Mouse (Mus musculus) hindbrain, embryonic 12.5 days (tissue): ENCODE data around the gene Hist1h3f. TPM values are rescaled to one million over a fixed set of nuclear protein-coding genes. Genes with fewer than 3 reads are reported as not detected.
"Not testable (repeated sequence)": the region's sequence is repeated elsewhere in the genome, so short reads cannot be mapped to it uniquely, and the experiment has no call there.

Experiments
- ATAC-seq: fragments of 200-750 bp; cut with Nextera tagmentation; 2 replicates; pipeline ENCODE4 v1.8.0; 2017; ENCODE audit warnings: moderate TSS enrichment; ENCODE audit not compliant: low FRiP score
- H3K27ac ChIP-seq: fragments of 300-500 bp; sonication (generic); 2 replicates; pipeline ENCODE4 v1.5.1; 2016; ENCODE audit warnings: mild to moderate bottlenecking
- H3K27me3 ChIP-seq: fragments of 300-500 bp; sonication (generic); 2 replicates; pipeline ENCODE4 v1.6.1; 2016; ENCODE audit warnings: mild to moderate bottlenecking
- H3K36me3 ChIP-seq: fragments of 300-500 bp; sonication (generic); 2 replicates; pipeline ENCODE4 v1.6.1; 2016; ENCODE audit warnings: mild to moderate bottlenecking
- H3K4me1 ChIP-seq: fragments of 300-500 bp; sonication (generic); 2 replicates; pipeline ENCODE4 v1.6.1; 2016
- H3K4me2 ChIP-seq: fragments of 300-500 bp; sonication (generic); replicated peaks from 2 replicates; pipeline ENCODE4 v1.6.1; 2016; ENCODE audit warnings: mild to moderate bottlenecking
- H3K4me3 ChIP-seq: fragments of 300-500 bp; sonication (generic); 2 replicates; pipeline ENCODE4 v1.5.1; 2016; ENCODE audit warnings: mild to moderate bottlenecking
- H3K9ac ChIP-seq: fragments of 300-500 bp; sonication (generic); 2 replicates; pipeline ENCODE4 v1.6.1; 2016; ENCODE audit warnings: mild to moderate bottlenecking, moderate library complexity
- H3K9me3 ChIP-seq: fragments of 300-500 bp; sonication (generic); replicated peaks from 2 replicates; pipeline ENCODE4 v1.6.1; 2016; ENCODE audit warnings: mild to moderate bottlenecking
- WGBS: fragments of 180-500 bp; shearing (Covaris S2); methylation state at CpG from one replicate; pipeline ENCODE4 v1.1.7; 2016; 5-methylcytosine and 5-hydroxymethylcytosine counted together
- polyA plus RNA-seq: library from polyadenylated mRNA; unstranded; fragments of >200 nt; fragmentation: Nextera tagmentation; extraction: Ambion mirVana; gene quantifications from 2 replicates; pipeline ENCODE4 v1.2.1, GENCODE M21; 2016

Gene Hist1h3f
- polyA plus RNA-seq, 1 experiment from 2014 or later = 1.4 TPM

DNA sequence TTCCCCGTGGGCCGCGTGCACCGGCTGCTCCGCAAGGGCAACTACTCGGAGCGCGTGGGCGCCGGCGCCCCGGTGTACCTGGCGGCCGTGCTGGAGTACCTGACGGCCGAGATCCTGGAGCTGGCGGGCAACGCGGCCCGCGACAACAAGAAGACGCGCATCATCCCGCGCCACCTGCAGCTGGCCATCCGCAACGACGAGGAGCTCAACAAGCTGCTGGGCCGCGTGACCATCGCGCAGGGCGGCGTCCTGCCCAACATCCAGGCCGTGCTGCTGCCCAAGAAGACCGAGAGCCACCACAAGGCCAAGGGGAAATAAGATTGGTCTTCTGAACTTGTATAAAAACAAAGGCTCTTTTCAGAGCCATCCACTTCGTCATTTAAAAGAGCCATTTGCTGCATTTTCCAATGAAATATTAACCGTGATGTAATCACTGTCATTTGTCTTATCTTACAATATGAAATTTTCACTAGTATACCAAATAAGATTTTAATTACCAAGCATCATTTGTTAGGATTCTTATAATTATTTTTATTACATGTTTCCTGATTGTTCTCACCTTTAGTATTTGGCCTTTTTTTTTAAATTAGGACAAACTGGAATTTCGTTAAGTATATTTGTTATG lies 30.8 kb downstream of the Hist1h3f start:
- peak; percentile 8 for ATAC-seq
- peak overlapping the region; percentile 87 for H3K27ac ChIP-seq

DNA sequence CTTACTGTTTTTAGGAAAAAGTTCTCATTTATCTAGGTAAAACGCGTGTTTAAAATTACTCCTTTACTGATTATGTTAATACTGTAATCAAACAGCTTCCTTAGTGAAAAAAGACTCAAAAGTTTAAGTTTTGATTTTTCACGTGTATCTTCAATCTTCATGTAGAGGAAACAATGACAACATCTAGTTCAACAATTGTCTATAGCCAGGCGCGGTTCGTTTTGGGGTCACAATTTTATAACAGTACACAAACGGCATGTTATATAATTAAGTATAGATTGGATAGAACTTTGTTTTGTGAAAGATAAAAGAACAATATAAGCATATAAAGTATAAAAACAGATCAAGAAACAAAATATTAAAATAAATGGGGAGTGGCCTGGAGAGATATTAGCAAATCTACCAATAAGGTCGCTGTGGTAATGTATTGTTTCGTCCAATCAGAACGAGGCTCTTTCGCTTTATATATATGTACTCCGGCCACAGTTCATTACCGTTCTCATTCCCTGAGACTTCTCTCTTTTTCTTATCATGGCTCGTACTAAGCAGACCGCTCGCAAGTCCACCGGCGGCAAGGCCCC lies 31.5 kb downstream of the Hist1h3f start, which contains the start of gene Hist1h3d:
TSS of gene Hist1h3d (plus strand) at position 493 of the 581 bp plus-strand sequence.
- Histone ChIP-seq H3K9me3 (no peaks in the 10 kb centered on the region), H3K4me2 (peak within 1 kb of the TSS; percentile 73), H3K36me3 (no peaks in the 10 kb centered on the region), H3K27ac (peak within 1 kb of the TSS; percentile 87), H3K27me3 (no peaks in the 10 kb centered on the region), H3K4me3 (peak within 1 kb of the TSS; percentile 44), H3K4me1 (peaks cover 29% of the 10 kb centered on the region), H3K9ac (peak within 1 kb of the TSS; percentile 63)
- ATAC-seq = peak; percentile 60
- WGBS = under 1% methylated on average over 18 of the region's 18 CpGs

More for the DNA sequence above, 30.8 kb downstream of the Hist1h3f start:
- not testable (repeated sequence) for H3K9ac ChIP-seq, H3K36me3 ChIP-seq, H3K27me3 ChIP-seq, H3K9me3 ChIP-seq
- Histone ChIP-seq H3K4me3 (peak overlapping the region; percentile 25), H3K4me1 (peaks cover 34% of the 10 kb centered on the region), H3K4me2 (peak overlapping the region; percentile 81)
- 0% methylated on average over 12 of the region's 39 CpGs for WGBS

DNA sequence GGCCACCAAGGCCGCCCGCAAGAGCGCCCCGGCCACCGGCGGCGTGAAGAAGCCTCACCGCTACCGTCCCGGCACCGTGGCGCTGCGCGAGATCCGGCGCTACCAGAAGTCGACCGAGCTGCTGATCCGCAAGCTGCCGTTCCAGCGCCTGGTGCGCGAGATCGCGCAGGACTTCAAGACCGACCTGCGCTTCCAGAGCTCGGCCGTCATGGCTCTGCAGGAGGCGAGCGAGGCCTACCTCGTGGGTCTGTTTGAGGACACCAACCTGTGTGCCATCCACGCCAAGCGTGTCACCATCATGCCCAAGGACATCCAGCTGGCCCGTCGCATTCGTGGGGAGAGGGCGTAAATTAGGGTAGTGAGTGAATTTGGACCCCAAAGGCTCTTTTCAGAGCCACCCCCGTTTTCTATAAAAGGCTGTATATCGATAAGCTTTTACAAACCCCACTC lies 32.0 kb downstream of the Hist1h3f start:
- H3K4me2 ChIP-seq = peak overlapping the region; percentile 73
- peaks cover 29% of the 10 kb centered on the region for H3K4me1 ChIP-seq
- H3K9me3 ChIP-seq, H3K27me3 ChIP-seq, H3K36me3 ChIP-seq, ATAC-seq: not testable (repeated sequence)
- H3K4me3 ChIP-seq = peak overlapping the region; percentile 44
- H3K27ac ChIP-seq = peak overlapping the region; percentile 83
- peak overlapping the region; percentile 63 for H3K9ac ChIP-seq
- 2% methylated on average over 11 of the region's 40 CpGs for WGBS

GRCm38 (mm10) chr13:23576351-23576881 lies 32.6 kb downstream of the Hist1h3f start:
- Histone ChIP-seq H3K27ac (peak overlapping the region; percentile 83), H3K4me2 (peak overlapping the region; percentile 73), H3K36me3 (no peaks in the 10 kb centered on the region), H3K4me3 (peak overlapping the region; percentile 44), H3K9ac (peak overlapping the region; percentile 63), H3K4me1 (peaks cover 29% of the 10 kb centered on the region), H3K27me3 (no peaks in the 10 kb centered on the region), H3K9me3 (no peaks in the 10 kb centered on the region)
- ATAC-seq = no peak
- 4% methylated on average over 7 of the region's 7 CpGs for WGBS

- peaks cover 32% of the 10 kb centered on the region for H3K4me1 ChIP-seq
- peak overlapping the region; percentile 63 for H3K9ac ChIP-seq
- H3K36me3 ChIP-seq = no peaks in the 10 kb centered on the region
- peak overlapping the region; percentile 83 for H3K27ac ChIP-seq
- H3K9me3 ChIP-seq = no peaks in the 10 kb centered on the region
- peak overlapping the region; percentile 44; the same call in 1 of the 2 replicates for H3K4me3 ChIP-seq
- H3K4me2 ChIP-seq = peak overlapping the region; percentile 73
- WGBS = 51% methylated on average over 6 of the region's 6 CpGs
- ATAC-seq = no peak
- H3K27me3 ChIP-seq = no peaks in the 10 kb centered on the region
These were observed 33.2 kb downstream of the Hist1h3f start for GRCm38 (mm10) chr13:23576906-23577639.

- Histone ChIP-seq H3K27me3 (no peaks in the 10 kb centered on the region), H3K4me1 (peaks cover 31% of the 10 kb centered on the region), H3K9me3 (no peaks in the 10 kb centered on the region), H3K27ac (no peak overlapping the region), H3K9ac (no peak overlapping the region), H3K4me3 (no peak overlapping the region), H3K4me2 (no peak overlapping the region), H3K36me3 (no peaks in the 10 kb centered on the region)
- ATAC-seq = no peak
- WGBS = 93% methylated on average over 1 of the region's 1 CpGs
These were observed 34.0 kb downstream of the Hist1h3f start for GRCm38 (mm10) chr13:23577835-23578234.

DNA sequence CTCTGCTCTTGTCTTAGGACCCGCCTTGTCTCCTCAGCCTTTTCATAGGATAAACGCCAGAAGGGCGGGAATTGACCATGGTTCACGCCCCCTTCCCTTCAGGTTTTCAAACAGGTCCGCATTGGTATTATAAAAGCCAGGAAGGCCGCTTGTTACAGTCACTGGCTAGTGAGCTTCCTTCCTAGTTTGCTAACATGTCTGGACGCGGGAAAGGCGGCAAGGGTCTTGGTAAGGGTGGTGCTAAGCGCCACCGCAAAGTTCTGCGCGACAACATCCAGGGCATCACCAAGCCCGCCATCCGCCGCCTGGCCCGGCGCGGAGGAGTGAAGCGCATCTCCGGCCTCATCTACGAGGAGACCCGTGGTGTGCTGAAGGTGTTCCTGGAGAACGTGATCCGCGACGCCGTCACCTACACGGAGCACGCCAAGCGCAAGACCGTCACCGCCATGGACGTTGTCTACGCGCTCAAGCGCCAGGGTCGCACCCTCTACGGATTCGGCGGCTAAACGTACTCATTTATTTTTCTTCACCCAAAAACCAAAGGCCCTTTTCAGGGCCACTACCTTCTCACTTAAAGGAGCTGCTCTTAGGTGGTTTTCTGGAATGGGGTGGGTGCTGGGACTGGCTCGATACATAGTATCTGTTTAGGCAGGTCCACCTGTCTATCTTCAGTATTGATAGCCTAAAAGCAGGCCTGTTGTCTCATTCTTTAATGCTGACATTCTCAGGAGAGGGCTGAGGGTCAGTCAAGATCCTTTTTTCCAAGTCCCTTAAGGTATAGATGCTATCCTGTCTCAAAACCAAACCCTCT lies 37.8 kb downstream of the Hist1h3f start, which contains the start of gene Hist1h4d:
TSS of gene Hist1h4d (plus strand) at position 191 of the 811 bp plus-strand sequence.
- under 1% methylated on average over 43 of the region's 43 CpGs for WGBS
- ATAC-seq = peak; percentile 88
- Histone ChIP-seq H3K9me3 (no peaks in the 10 kb centered on the region), H3K4me3 (peak within 1 kb of the TSS; percentile 51), H3K36me3 (no peaks in the 10 kb centered on the region), H3K4me2 (peak within 1 kb of the TSS; percentile 87), H3K27me3 (no peaks in the 10 kb centered on the region), H3K4me1 (peaks cover 30% of the 10 kb centered on the region), H3K9ac (peak within 1 kb of the TSS; percentile 68), H3K27ac (peak within 1 kb of the TSS; percentile 84)

DNA sequence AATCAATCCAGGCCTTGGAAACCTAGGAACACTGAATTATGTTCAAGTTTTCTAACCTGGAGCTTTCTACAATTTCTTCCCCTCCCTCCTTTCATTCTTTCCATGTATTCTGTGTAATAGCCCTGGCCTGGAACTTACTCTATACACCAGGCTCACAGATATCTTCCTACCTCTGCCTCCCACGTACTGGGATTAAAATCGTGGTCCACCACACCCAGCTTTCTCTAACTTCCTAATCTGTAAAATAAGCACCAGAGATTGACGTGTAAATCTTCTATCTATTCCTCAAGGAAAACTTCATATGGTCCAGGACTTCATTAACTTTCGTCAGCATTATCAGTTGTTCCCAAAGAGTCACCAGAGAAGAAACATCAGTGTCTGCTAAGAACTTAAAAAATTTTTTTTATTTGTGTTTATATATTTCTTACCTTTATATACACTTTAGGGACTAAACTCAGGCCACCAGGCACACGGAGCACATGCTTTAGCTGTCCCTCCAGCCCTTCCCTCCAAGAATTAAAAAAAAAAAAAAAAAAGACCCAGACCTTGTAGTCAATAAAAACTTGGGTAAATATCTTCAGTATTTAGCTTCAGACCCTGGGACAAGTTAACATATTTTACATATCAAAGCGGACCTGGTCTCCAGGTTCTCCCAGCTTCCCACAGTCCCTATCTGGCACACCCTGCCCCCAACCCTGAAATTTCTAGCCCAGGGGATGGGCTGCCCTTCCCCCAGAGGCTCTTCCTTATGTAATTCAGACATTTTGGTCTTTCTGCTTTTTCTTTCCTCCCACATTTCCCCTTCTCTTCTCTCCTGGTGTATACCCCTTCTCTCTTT lies 38.6 kb downstream of the Hist1h3f start:
- 2% methylated on average over 6 of the region's 6 CpGs for WGBS

GRCm38 (mm10) chr13:23583387-23584068 lies 39.7 kb downstream of the Hist1h3f start:
- H3K4me1 ChIP-seq = peaks cover 24% of the 10 kb centered on the region
- H3K36me3 ChIP-seq = no peaks in the 10 kb centered on the region
- H3K9ac ChIP-seq = peak overlapping the region; percentile 1; the same call in 1 of the 2 replicates
- no peaks in the 10 kb centered on the region for H3K9me3 ChIP-seq
- peak overlapping the region; percentile 84 for H3K27ac ChIP-seq
- ATAC-seq = no peak
- H3K4me2 ChIP-seq = peak overlapping the region; percentile 15; the same call in 1 of the 2 replicates
- H3K27me3 ChIP-seq = no peaks in the 10 kb centered on the region
- H3K4me3 ChIP-seq = no peak overlapping the region

More for the DNA sequence above, 38.6 kb downstream of the Hist1h3f start:
- Histone ChIP-seq H3K9me3 (no peaks in the 10 kb centered on the region), H3K4me2 (peak overlapping the region; percentile 87), H3K27me3 (no peaks in the 10 kb centered on the region), H3K4me3 (peak overlapping the region; percentile 51), H3K36me3 (no peaks in the 10 kb centered on the region), H3K9ac (peak overlapping the region; percentile 68), H3K27ac (peak overlapping the region; percentile 84), H3K4me1 (peaks cover 24% of the 10 kb centered on the region)
- ATAC-seq = no peak

DNA sequence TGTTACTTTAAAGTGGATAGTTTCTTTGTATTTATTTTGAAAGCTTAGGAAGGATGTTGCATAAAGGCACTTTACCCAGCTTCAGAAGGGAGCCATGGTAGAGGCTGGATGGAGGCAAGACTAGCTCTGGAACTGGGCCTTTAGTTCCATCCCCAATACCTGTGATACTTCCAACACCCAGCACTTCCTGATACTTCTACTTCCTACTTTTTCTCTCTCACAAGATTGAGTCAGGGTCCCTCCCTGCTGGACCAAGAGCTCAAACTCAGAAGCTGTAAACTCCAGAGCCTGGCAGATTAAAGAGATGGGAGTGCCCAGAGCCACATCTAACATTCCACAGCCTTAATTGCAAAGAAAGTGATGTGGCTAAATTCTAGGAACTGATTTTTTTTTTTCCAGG lies 40.5 kb downstream of the Hist1h3f start:
- Histone ChIP-seq H3K9ac (peak overlapping the region; percentile 75), H3K36me3 (no peaks in the 10 kb centered on the region), H3K9me3 (no peaks in the 10 kb centered on the region), H3K4me2 (peak overlapping the region; percentile 69), H3K27me3 (no peaks in the 10 kb centered on the region), H3K4me3 (peak overlapping the region; percentile 37; the same call in 1 of the 2 replicates), H3K27ac (peak overlapping the region; percentile 94), H3K4me1 (peaks cover 24% of the 10 kb centered on the region)
- ATAC-seq = no peak
